Mouse (Mus musculus) thymus, postnatal 10 days (tissue): ENCODE data around the gene Gipc3.

Experiments used
- DNase-seq, 2 experiments: peaks; one replicate each; pipeline ENCODE4 v3.0.0; 2021; ENCODE audit warnings: low spot score in 2 of 2

Gene Gipc3

DNA sequence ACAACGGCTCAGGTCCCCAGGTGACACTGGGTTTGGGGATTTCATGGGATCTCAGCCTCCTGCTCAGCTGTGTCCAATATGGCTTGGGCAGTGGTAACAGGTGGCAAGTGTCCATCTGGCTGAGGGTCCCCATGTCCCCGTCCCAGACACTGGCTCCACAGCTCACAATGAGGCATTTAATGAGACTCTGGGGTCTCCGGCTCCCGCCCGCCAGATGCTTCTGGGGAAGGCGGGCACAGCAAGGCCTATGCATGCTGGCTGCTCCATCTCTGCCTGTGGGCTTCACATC, 24.1 kb upstream of the Gipc3 start:
- DNase-seq, result no peak

DNA sequence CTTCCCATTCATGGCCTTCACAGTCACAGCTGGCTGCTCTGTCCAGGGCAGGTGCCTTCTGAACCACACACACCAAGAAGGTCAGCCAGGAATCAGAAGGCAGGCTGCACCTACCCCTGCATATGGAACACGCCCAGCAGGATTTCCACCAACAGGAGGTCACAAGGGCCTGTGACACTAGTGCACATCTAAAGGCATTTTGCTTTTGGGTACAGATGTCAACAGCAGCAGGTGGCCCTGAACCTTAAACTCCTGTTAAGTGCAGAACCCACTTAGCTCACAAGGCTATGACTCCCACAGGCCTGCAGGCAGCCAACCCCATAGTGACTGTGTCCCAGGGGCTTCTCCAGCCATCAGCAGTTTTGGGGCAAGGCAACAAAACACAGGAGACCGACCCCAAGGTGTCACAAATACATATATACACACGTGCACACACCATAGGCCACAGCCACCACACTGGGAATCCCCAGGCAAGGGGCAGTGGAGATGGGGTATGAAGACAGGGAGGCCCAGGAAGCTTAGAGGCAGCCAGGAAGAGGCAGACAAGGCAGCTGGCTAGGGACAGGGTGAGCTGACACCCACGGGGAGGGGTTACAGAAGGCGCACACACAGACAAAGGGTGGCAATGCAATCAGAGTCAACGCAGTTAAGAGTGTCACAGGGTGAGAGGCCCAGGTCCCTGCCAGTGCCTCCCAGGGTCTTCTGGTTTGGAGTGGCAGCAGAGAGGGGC, 23.6 kb upstream of the Gipc3 start:
- DNase-seq, result no peak

GRCm38 (mm10) chr10:81365672-81366476, 22.8 kb upstream of the Gipc3 start, which contains the start of gene 4930404N11Rik:
4930404N11Rik (minus strand) TSS chr10:81365816.
- DNase-seq, result no peak

GRCm38 (mm10) chr10:81365073-81365472, 22.0 kb upstream of the Gipc3 start:
- no peak for DNase-seq

DNA sequence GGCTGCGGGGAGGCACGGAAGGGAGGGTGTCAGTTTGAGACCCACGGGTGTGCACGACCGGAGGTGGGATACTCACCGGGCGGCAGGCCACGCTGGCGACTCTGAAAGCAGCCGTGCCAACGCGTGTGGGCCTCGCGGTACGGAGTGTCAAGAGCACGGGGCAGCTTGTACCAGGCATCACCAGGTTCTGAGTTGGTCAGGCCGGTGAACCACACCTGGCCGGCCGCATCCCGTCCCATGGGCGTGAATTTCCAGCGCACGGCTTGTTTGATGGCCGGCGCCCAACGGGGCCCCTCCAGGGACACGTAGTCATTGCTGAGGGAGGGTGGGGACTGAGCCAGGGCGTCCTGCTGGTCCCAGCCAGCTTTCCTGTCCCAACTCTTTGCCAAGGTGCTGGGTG, 21.6 kb upstream of the Gipc3 start:
- no peak for DNase-seq

- DNase-seq, result no peak
These were observed 20.6 kb upstream of the Gipc3 start for GRCm38 (mm10) chr10:81363436-81364346.

DNA sequence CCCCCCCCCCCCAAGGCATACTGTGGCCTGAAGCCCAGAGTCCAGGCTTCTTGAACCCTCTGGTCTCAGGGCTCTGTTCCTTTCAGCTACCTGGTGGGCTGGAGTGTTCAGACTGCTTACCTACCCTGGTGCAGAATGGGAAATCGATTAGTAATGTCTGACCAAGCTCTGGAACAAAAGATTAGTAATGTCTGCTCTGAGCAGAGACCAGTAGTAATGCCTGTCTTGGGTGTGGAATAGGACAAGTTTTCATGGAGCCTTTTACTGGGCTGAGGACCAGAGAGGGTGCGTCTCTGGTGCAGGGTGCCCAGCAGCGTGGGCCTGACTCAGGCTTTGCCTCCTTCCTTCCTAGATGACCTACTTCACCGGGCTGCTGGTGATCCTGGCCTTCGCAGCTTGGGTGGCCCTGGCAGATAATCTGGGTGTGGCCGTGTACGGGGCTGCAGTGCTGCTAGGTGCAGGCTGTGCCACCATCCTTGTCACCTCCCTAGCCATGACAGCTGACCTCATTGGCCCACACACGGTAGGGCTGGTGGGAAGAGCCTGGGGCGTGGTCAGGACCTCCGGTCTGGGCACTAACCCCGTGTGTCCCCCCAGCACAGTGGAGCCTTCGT, 19.4 kb upstream of the Gipc3 start:
- no peak for DNase-seq

- DNase-seq, result no peak
These were observed 17.7 kb upstream of the Gipc3 start for GRCm38 (mm10) chr10:81360721-81361120.

GRCm38 (mm10) chr10:81358841-81359240, 15.8 kb upstream of the Gipc3 start:
- no peak for DNase-seq

DNA sequence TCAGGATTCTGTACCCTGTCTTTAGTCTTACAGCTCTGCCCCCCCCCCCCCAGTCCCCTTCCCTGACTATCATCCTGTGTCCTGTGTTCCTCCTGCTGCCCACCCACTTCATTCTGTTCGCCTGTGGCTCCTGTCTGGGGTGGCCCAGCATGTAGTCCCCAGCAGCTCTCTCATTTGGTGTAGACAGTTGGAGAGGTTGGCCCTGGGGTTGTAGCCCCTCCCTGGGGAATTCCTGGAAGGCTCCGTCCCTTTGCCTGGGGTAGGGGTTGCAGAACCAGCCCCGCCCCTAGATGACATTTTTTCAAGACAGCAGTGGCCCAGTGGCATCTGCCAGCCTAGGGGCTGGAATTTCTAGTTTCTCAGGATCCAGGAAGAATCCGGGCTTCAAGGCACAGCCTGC, 15.1 kb upstream of the Gipc3 start:
- no peak for DNase-seq

DNA sequence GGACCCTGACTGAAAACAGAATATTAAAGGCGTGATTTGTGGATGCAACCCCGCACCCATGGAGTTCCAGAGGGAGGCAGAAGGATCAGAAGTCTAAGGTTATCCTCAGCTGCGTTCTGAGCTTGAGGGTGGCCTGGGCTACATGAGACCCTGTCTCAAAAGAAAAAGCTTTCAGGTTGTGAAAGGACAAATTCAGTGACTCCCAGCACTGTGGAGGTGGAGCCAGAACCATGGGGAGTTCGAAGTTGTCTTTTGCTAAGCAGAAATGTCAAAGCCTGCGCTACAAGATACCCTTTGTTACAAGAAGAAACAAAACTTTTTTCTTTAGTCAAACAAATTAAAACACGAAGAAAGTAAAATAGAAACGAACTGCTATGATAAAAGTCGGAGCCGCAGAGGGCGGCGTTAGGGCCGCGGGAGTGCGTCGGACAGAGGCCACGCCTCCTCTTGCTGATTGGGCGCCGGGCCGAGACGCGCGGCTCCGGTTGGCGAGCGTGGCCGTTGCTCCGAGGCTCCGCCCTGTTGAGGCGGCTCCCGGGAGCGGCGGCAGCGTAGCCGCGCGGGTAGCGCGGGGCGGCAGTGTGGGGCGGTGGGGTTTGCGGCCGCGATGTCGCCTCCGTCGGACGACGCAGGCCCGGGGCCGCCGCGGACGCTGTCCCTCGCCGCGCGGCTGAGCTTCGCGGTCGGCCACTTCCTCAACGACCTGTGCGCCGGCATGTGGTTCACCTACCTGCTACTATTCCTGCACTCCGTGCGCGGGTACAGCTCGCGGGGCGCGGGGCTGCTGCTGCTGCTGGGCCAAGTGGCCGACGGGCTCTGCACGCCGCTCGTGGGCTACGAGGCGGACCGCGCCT, 14.2 kb upstream of the Gipc3 start, which contains the start of gene Mfsd12:
Gene Mfsd12 (plus strand): TSS at position 501 of the 854 bp plus-strand sequence.
- DNase-seq, result peak; percentile 84 to 90

DNA sequence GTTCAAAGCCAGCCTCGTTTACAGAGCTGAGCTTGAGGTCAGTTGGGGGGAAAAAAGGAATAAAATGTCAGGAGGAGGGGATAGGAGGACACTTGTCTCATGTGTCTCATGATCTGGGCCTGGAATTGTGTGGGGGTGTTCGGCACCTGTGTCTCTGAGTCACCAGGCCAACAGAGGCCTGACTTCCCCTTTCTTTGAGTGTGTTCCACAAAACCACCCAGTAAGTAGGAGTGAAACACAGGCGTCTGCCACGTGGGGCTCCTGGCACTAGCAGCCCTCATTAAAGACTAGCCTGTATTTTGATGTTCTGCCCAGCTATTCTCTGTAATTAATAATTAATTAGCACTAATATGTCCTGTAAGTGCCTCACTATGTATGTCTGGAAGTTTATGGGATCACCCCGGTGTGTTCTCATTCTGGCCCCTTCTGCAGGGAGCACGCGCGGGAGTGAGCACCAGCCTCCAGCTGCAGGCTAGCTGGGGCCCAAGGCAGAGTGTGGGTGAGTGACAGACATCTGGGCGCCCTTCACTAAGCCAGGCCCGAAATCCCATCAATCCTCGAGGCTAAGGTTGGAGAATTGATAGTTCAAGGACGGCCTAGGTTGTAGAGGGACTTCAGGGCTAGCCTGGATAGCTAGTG, 13.4 kb upstream of the Gipc3 start:
- DNase-seq, result no peak

GRCm38 (mm10) chr10:81355533-81355932, 12.5 kb upstream of the Gipc3 start:
- no peak for DNase-seq

DNA sequence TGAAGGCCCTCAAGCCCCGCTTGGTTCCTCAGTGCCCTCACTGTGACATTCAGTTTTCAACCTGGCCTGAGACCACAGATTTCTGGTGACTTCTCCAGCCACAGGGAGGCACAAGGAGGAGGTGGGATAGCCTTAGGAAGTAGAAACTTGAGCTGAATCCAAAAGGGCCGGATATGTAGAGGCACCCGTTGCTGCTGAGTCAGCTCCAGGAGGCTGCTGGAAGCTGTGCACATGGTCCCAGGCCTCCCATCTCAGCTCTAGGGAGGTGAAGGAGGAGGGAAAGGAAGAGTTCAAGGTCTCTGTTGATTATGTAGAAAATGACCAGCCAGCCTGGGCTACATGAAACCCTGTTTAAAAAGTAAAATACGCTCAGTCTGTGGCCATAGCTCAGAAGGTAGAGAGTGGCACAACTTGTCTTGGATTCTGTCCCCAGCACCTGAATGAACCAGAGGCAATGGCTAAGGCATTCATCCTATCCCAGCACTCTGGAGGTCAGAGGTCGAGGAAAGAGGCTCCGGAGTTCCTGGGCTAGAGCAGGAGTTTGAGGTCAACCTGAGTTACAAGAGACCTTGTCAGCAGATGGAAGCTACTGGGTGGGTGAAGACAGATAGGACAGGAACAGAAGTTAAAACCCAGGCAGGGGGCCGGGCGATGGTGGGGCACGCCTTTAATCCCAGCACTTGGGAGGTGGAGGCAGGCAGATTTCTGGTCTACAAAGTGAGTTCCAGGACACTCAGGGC, 11.8 kb upstream of the Gipc3 start:
- no peak for DNase-seq

DNA sequence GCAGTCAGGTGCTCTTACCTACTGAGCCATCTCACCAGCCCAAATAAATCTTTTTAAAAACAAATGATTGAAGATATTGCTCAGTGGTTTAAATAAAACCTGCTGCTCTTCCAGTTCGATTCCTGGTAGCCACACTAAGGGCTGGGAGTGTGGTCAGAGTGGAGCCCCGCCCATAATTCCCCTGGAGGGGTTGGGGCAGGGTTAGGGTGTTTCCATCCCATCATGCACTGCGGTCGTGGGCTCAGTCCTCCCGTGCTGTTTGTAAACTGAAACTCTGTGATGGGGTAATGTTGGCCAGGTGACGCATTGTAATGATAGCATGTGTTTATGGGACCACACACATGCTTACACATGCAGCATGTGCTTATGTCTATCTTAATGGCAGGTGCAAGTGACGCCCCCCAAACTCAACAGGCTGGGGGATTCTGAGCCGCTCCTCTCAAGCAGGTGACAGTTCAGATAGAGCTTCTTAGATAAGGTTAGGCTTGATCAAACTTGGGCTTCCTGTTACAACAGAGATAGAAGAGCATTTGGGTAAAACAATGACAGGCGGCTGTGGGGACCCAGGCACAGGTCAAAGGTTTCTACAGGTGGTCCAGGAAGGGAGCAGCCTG, 8.7 kb upstream of the Gipc3 start:
- peak; percentile 59 to 60 for DNase-seq

GRCm38 (mm10) chr10:81350351-81351063, 7.4 kb upstream of the Gipc3 start, which contains the start of gene Hmg20b:
Hmg20b (minus strand) TSS chr10:81350480.
- peak; percentile 99 for DNase-seq

DNA sequence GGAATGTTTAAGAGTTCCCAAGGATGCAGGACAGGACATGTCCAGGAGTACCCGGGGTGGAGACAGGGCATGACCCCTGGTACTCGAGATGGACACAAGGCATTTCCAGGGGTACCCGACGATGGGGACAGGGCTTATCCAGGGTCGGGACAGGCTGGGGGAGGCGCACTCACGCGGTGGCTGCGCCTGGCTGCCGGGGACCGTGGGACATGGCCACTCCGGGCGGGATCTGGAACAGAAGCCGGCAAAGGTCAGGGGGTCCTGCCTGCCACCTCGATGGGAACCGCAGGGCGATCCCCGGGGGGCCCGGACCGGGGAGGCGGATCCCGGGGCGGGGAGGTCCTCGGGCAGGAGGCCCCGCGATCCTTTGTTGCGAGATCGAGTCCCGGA, 6.9 kb upstream of the Gipc3 start:
- DNase-seq, result no peak

DNA sequence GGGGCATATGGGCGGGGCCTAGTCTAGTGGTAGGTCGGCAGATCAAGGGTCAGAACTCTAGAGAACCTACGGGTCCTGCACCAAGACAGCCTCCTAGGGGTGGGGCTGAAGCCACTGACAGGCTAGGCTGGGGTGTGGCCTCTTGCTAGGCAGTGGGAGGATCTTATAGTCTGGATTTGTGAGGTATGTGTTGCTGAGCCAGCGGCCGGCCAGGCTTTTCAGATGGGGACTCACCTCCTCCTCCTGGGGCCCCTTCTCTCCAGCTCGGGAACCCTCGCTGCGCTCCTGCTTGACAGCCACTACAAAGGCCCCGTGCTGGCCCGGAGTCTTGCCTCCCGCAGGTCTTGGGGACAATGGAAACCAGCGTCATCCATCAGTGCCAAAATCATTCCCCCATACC, 6.1 kb upstream of the Gipc3 start:
- DNase-seq, result no peak
